Mouse (Mus musculus): ENCODE data around the gene Synrg. TPM values are rescaled to one million over a fixed set of nuclear protein-coding genes. Genes with fewer than 3 reads are reported as not detected.

Gene Synrg
- total RNA-seq, 2 experiments from 2014 or later, result 26.7 to 31.0 TPM

- no peak for DNase-seq
Measured at GRCm38 (mm10) chr11:83981338-83981737, 17.1 kb downstream of the Synrg start.

- no peak for DNase-seq
Measured at GRCm38 (mm10) chr11:83991701-83992100, 27.5 kb downstream of the Synrg start.

- peak; percentile 51 to 54 for DNase-seq
Measured at GRCm38 (mm10) chr11:83993428-83993827, 29.2 kb downstream of the Synrg start.

GRCm38 (mm10) chr11:83994481-83994880 lies 30.3 kb downstream of the Synrg start:
- DNase-seq, result no peak

GRCm38 (mm10) chr11:83995535-83995950 lies 31.3 kb downstream of the Synrg start:
- no peak for DNase-seq

- DNase-seq, result no peak
Measured at GRCm38 (mm10) chr11:83997171-83997868, 33.1 kb downstream of the Synrg start.

- no peak for DNase-seq
Measured at GRCm38 (mm10) chr11:83998993-83999392, 34.8 kb downstream of the Synrg start.

GRCm38 (mm10) chr11:83999411-83999915 lies 35.2 kb downstream of the Synrg start:
- no peak for DNase-seq

GRCm38 (mm10) chr11:84001257-84001656 lies 37.0 kb downstream of the Synrg start:
- no peak for DNase-seq

- DNase-seq, result no peak
Measured at GRCm38 (mm10) chr11:84003986-84004385, 39.8 kb downstream of the Synrg start.

GRCm38 (mm10) chr11:84009001-84009400 lies 44.8 kb downstream of the Synrg start:
- no peak for DNase-seq

- no peak for DNase-seq
Measured at GRCm38 (mm10) chr11:84010411-84010810, 46.2 kb downstream of the Synrg start.

GRCm38 (mm10) chr11:84011050-84011449 lies 46.8 kb downstream of the Synrg start:
- DNase-seq, result no peak

- no peak for DNase-seq
Measured at GRCm38 (mm10) chr11:84011576-84011975, 47.3 kb downstream of the Synrg start.

- no peak for DNase-seq
Measured at GRCm38 (mm10) chr11:84013105-84013504, 48.9 kb downstream of the Synrg start.

- no peak for DNase-seq
Measured at GRCm38 (mm10) chr11:84016147-84016809, 52.0 kb downstream of the Synrg start.

GRCm38 (mm10) chr11:84016810-84017508 lies 52.7 kb downstream of the Synrg start:
- DNase-seq, result no peak

- no peak for DNase-seq
Measured at GRCm38 (mm10) chr11:84027231-84027630, 63.0 kb downstream of the Synrg start.

- peak; percentile 89 to 91 for DNase-seq
Measured at GRCm38 (mm10) chr11:84028271-84029028, 64.2 kb downstream of the Synrg start.

GRCm38 (mm10) chr11:84031971-84032370 lies 67.7 kb downstream of the Synrg start:
- DNase-seq, result peak; percentile 34 to 61

- DNase-seq, result no peak
Measured at GRCm38 (mm10) chr11:84032559-84032958, 68.3 kb downstream of the Synrg start.

GRCm38 (mm10) chr11:84033671-84034070 lies 69.4 kb downstream of the Synrg start:
- no peak for DNase-seq
